Mouse (Mus musculus) heart, adult 2 months (tissue): ENCODE data around the gene Xpo4.

Experiments
- CTCF ChIP-seq: fragments of 200-600 bp; IDR thresholded peaks from 2 replicates; pipeline ENCODE4 v1.8.1; 2022; ENCODE audit warnings: antibody characterized with exemption, mild to moderate bottlenecking, moderate library complexity
- EP300 ChIP-seq: fragments of 200-500 bp; IDR thresholded peaks from 2 replicates; pipeline ENCODE4 v1.6.1; 2011; ENCODE audit warnings: low read depth, low read length, control low read depth; ENCODE audit not compliant: insufficient read depth
- POLR2A ChIP-seq: fragments of 200-500 bp; IDR thresholded peaks from 2 replicates; pipeline ENCODE4 v1.6.1; 2011; ENCODE audit warnings: mild to moderate bottlenecking, low read depth, low read length, control low read depth; ENCODE audit not compliant: insufficient read depth

DNA sequence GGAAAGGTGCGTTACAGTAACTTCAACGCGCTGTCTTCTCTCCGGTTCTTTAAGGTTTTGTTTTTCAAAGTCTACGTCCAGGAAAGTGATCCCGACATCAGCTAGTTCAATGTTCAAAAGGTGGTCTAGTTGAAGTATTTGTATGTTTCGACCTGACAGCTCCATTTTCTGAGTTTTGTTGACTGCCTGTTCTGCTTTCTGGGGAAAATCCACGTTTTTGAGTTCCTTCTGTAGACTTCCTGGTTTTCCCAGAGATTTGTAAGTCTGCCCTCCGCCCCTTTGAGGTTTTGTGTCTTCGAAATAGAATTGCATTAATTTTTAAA is 359 bp upstream of the Xpo4 start:
- TF ChIP-seq EP300 (no peak), POLR2A (no peak), CTCF (no peak)
